Mouse (Mus musculus): ENCODE measurements at regions not wholly inside any gene's neighbourhood (a gene's known extent, or its start where the extent isn't known, plus 50 kb on each side); places are given as distances from the start of the nearest gene placed in this dataset.

DNA sequence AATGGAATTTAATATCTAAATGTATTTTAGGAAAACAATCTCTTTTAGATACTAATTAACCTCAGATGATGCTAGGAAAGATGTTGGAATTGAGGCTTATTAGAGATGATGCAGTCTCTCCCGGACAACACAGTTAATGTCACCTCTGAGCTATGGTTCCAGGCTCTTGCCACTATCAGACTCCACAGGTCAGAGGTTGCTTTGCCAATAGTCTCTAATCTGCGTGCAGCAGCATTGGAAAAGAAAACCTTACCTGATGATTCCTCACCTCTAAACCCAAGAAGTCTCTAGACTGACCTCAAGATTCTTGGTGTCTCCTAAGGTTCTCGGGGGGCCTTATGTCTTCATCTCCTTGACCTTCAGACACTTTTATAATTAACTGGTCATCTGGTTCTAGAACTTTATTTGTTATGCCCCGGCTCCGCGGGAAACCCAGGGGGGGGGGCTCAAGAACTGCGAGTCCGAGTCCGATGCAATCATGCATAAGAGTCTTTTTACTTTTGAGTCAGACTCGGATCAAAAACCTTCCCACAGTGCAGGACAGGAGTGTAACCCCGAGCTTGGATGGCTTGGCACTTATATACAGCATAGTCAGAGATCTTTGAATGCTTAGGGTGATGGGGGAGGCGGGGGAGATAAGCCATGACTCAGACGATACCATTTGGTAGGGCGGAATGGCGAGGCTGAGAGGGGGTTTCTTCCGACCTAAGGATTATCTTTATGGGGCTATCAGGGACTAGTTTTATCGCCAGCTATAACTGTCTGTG is 626.9 kb downstream of the Zfp706 start:
- in situ Hi-C loops (cut with MboI, MseI) = no loop called here

DNA sequence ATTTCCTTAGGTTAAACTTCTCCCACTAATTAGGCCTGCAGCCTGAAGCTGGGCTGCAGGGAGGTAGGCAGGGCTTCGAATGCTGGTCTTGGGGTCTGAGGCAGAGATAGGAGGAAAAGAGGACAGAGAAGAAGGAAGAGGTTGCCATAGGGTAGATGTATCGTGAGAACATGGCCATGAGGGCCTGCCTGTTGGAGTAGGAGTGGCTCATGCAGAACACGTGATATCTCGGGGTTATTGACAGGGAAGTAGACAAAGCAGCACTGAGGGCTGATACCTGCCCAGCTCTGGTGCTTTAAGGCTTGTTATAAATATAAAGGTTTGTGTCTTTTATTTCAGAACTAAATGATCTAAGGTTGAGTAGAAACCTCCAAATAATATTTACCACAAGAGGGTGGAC is 628.9 kb downstream of the Zfp706 start:
- in situ Hi-C loops (cut with MboI, MseI) = loop anchor here in 1 of 2 experiments (5.0 kb wide), 1 partner anchor 86 kb away; no protein-coding TSS in a partner anchor

DNA sequence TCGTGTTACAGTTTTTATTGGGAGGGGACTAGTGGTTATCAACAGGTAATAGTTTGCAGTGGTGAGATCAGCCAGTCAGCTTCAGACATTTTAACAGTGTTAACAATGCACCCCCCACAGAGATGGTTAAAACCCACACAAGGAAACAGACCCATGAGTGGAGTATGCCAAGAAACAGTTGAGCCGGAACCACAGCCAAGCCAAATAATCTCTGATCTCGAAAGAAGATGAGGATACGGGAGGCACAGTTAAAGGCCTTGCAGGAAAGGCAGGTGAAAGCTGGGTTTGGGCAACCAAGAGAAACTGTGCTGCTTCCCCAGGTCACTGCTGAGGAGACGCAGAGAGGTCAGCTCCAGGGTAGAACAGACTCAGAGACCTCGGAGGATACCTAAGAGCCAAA is 631.0 kb downstream of the Zfp706 start:
- in situ Hi-C loops (cut with MboI, MseI) = loop anchor here in 1 of 2 experiments (5.0 kb wide), 1 partner anchor 84 kb away; no protein-coding TSS in a partner anchor

DNA sequence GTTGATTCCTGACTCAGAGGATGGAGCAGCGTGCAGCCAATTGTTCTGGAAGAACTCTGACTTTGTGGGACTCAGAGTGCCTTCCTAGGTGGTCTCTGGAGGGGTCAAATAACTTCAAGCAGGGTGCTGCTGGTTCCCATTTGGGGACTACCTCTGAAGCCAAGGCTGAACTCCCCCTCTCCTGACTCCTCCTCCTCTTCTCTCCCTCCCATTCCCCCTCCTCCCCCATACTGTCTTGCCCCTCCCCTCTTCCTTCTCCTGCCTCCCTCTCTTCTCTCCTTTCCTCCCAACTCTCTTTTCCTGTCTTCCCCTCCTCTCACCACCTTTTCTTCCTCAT is 632.1 kb downstream of the Zfp706 start:
- in situ Hi-C loops (cut with MboI, MseI) = loop anchor here in 1 of 2 experiments (5.0 kb wide), 1 partner anchor 83 kb away; no protein-coding TSS in a partner anchor

DNA sequence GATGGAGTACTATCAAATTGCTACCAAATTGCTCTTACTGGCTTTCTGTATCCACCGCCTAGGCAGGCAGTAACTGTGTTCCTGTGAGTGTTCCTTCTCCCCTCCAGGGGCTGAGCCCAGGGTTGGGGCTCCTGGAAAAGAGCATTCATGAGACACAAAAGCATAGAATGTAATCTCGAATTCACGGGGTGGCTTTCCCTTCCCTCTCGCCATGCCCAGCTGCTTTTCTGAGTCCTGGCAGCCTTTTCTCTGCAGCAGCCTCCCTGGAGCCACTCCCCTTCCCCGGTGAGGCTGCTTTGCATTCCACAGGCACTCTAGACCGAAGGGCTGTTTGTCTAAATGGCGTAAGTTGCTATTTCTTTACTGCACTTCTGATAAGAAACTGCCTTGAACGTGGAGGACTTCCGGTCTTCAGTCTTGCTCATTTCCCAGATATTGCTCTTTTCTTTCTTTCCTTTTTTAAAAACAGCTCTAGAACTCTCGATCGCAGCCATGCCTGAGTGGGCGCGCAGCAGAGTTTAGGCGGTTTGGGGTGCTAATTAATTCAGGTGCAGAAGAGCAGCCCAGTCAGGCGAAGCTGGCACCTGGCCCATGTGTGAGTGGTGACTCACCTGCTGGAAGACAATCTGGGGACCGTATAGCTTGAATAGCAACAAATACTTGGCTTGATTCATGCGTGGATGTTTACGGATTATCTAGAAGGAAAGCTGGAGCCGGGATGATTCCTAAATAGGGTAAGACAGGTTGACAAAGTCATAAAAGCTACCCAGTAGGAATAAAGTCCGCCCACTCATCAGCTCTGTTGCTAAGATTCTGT is 632.6 kb downstream of the Zfp706 start:
- in situ Hi-C loops (cut with MboI, MseI) = loop anchor here in 1 of 2 experiments (5.0 kb wide), 1 partner anchor 83 kb away; no protein-coding TSS in a partner anchor

DNA sequence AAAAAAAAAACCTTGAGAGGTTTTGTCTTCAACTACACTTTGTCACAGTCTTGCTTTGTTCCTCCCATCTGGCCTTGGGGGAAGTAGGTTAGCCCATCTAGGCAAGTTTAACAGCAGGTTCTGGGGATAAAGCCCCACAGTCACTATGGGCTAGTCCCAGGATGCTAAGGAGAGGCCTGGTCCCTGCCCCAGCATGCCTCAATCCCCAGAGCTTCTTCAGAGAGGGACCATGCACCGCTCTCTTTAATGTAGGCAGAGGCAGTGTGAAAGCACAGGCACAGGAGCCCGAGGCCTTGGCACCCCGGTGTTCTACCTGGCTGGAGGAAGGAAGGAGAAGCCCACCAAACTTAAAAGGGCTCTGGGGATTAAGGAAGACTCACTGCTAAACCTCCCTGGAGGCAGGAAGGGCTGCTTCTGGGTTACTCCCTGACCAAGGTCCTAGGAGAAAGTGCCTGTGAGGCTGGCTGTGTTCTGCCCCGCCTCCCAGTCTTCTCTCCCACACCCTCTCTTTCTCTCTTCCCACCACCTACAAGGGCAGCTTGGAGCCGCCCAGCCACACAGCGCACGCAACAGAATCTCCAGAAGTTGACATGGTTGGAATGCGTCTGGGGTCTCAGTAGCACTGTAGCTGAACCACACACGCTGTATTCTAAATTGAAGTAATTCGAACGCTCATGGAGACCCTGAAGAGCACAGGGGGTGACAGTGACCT is 633.5 kb downstream of the Zfp706 start:
- in situ Hi-C loops (cut with MboI, MseI) = no loop called here

DNA sequence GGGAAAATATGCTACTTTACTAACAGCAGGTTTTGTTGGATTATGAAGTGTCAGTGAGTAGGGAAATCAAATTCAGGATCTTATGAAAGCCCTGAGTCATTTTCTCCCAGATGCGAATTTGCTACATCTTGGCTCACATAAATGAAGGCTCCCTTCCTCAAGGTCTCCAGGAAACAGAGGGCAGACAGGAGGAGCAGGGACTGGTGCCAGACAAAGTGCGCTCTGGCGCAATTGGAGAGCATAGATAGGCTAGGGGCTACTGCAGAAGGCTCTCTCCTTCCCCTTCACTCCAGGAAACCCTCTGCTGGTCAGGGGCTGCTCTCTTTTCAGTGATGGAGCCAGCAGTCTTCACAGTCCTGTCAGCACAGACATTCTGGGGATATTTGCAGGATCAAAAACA is 634.1 kb downstream of the Zfp706 start:
- in situ Hi-C loops (cut with MboI, MseI) = no loop called here

DNA sequence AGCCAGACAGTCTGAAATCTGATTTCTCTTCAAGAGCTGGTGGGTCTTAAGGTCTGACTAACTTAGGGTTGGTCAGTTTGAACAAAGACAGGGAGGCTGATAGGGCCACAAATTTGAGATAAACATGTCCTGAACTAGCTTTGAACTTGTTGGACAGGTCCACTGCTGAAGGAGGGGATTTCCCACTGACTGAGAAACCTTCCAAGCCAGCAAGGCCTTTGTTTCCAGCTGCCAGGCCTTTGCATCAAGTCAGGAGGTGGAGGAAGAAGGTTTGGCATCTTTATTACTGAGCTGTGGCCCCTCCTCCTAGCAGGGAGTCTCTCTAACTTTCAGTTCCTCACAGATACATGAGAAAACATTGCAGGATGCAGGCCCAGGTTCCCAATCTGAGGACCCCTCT is 636.2 kb downstream of the Zfp706 start:
- in situ Hi-C loops (cut with MboI, MseI) = no loop called here

DNA sequence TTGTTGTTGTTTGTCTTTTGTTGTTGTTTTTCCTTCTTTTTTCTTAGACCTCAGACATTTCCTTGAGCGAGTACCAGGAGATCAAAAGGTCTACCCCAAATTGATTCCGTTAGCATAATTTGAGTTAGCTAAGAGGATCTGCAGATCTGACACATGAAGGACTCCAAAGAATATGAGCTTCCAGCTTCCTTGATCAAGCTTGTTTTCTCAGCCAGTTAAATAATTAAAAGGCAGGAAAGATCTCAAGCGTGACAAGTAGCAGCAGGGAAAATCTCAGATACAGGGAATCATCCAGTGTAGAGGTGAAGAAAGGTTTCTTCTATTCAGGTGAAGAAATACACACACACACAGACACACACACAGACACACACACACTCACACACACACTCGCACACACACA is 636.7 kb downstream of the Zfp706 start:
- in situ Hi-C loops (cut with MboI, MseI) = no loop called here

DNA sequence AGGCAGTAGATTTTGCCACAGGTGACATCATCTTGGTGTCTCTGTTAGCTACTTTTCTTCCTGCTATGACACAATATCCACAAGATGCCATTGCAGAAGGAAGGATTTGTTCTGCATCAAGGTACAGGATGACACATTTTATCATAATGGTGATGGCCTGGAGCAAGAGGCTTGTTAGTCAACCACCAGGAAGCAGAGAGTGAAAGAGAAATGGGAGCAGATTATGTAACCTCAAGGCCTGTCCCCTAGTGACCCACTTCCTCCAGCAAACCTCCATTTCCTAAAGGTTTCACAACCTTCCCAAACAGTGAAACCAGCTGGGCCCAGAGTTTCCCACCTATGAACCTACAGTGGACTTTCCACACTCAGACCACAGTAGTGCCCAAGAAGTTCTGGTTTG is 640.3 kb downstream of the Zfp706 start:
- in situ Hi-C loops (cut with MboI, MseI) = no loop called here

DNA sequence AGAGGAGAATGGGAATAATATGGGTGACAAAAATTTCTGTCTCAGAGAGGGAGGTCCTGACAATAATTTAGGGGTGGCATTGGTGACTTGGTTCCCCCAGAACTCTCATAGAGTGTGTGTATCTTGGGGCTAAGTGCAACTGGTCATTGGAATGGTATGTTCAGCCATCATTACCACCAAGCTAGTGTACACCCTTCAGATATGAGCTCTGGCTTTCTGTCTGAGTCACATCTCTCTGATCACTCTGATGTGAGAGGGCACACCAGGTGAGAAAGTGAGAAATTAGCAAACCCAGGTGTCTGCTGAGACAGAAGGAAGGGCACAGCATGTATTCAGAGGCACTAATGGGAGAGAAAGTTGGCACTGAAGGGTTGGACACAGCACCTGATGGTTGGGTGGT is 642.8 kb downstream of the Zfp706 start:
- in situ Hi-C loops (cut with MboI, MseI) = no loop called here

DNA sequence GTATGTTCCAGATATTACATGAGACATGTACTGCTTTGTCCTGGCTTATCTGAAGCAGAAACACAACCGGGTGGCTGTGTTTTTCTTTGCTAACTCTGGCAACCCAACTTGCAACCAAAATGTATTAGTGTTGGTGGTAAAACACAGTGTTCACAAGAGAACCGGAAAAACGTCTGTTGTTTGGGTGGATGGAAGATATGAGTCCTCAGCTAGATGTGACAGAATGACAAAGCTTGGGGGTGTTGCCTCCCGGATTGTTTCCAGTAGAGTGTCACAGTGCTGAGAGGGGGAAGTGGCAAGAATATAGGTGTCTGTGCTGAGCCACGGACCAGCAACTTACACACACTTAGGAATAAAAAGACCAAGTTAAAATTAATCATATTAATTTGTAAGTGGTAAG is 643.5 kb downstream of the Zfp706 start:
- in situ Hi-C loops (cut with MboI, MseI) = no loop called here

DNA sequence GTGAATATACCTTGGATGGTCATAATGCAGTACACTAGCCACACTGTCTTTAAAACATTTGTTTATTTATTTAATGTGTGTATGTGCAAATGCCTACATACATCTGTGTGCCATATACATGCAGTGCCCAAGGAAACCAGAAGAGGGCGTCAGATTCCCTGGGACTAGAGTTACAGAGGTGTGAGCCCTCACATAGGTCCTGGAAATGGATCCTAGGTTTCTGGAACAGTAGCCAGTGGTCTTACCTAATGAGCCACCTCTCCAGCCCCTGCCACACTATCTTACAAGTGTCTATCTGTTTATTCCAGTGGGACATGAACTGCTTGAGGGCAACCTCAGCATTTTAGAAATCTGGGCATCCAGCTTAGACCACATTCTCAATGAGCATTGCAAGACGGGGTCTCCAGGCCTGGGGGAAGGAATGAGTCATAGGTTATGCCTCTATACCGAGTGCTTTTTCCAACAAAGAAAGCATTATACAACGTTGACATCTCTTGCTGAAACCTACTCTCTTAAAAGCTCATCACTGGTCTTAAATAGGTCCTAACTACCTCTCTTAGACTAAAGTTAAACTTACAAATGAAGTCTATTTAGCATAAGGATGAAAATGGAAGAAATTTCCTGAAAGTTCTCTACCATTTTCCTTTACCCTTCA is 644.5 kb downstream of the Zfp706 start:
- in situ Hi-C loops (cut with MboI, MseI) = no loop called here

DNA sequence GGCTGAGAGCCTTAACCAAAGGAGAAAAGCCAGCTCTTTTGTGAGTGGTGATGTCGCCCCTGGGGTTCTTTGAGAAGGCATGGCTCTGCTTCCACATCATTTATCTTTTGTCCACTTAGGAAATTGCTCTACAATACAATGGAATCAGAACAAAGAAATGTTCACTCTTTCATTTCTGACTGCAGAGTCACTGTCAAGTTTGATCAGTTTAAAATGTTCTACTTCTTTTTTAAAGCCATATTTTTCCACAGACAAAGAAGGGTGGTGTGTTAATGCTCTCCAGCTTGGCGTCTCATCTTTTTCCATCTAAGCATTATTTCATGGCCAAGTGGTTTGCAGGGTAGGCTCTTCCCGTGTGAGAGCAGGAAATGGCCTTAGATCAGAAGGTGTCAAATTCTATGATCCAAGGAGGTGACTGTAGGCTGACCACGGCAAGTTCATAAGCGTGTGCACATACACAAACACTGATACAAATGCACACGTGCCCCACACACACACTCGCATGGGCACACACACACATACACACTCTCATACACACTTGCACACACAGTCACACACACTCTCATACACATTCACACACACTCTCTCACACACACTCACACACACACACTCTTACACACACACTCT is 645.9 kb downstream of the Zfp706 start:
- in situ Hi-C loops (cut with MboI, MseI) = no loop called here

DNA sequence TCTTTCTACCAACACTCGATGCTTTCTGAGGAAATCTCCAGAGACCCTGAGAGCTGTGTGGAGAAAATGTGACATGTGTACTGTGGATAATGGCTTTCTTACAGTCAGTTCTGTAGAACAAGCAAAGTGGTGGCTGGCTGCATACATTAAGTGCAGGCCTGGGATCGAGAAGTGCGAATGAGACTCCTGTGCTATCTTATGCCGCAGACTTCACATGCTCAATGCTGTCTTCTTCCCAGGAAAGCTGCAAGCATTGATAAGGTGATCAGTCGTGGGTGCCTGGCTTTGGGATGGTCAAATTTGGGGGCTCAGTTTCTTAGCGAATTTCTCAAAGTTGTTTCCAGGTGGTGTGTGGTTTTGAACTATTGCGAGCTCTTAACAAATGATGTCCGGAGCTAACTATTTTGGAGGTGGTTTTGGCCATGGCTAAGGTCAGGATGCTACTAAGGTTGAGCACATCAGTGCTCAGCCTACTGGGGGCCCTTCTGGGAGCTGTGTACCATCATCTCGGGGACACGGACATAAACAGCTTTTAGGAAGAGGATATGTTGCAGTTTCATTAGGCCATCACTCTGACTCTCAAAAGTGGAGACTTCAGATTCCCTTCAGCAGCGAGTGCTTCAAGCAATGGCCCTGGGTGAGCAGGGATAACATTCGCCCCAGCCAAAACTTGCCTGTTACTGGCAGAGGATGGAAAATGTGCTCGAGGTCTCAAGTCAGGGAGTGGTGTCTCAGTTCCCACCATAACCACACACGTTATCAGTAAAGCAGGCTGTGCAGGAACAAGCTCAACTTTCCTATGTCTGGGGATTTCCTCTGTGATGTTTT is 646.7 kb downstream of the Zfp706 start:
- in situ Hi-C loops (cut with MboI, MseI) = no loop called here

DNA sequence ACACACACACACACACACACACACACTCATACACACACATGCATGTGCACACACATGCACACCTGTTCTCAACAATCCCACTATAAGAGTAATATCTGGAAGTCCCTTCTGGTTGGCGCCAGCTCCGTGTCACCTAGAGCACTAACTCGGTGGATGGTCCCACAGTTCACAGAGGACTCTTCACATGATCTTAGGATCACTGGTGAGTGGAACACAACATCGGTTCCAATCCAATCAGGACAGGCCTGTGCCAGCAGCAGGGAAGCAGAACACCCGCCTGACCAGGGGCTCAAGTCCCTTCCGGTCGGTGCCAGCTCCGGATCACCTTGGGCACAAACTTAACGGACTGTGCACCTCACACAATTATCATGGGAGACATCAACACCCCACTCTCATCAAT is 651.7 kb downstream of the Zfp706 start:
- in situ Hi-C loops (cut with MboI, MseI) = no loop called here

DNA sequence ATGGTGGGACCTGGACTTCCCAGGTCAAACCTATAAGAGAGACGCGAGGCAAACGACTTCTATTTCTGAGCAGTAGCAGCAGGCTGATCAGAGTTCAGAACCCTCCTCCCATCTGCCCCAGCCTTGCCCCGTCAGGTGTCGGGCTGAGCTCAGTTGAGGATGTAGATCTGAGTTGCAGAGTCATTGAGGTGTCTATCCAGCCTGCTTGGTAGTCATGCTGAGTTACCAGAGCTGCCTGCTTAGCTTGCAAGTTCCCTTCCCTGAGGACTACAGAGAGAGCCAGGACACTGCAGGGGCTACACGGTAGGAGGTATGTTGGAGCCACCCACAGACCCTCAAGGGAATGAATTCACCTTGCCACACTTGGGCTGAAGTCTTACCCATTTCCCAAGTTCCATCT is 653.0 kb downstream of the Zfp706 start:
- in situ Hi-C loops (cut with MboI, MseI) = no loop called here

DNA sequence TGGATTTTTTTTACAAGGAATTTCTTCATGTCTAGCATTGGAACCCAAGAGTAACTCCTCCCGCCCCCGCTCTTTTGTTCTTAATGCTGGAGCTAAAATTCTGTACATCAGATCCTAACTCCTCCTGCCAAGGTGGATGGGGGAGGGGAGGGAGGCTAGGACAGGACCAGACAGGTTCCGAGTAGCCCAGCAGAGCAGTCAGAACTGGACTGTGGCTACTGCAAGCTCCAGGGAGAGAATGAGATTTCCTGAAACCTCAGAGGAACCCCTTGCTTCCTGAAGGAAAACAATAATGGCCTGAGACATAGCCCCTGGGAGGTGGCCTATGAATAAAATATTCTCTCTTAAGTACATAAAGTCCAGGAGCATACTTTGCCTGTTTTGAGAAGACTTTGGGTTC is 653.8 kb downstream of the Zfp706 start:
- in situ Hi-C loops (cut with MboI, MseI) = no loop called here

DNA sequence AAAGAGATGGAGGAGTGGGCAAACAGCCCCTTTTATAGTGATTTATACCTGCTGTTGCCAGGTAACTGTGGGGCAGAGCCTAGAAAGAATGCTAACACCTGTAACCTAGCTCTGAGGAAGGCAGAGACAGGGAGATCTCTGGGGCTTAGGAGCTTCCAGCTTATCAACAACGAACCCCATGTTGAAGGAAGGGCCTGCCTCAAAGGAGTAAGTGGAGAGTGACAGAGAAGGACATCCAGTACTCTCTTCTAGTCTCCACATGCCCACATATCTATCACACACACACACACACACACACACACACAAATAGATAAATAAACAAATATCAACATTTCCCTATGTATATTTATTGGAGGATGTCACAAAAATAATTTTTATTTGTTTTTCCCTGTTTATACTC is 654.6 kb downstream of the Zfp706 start:
- in situ Hi-C loops (cut with MboI, MseI) = no loop called here

DNA sequence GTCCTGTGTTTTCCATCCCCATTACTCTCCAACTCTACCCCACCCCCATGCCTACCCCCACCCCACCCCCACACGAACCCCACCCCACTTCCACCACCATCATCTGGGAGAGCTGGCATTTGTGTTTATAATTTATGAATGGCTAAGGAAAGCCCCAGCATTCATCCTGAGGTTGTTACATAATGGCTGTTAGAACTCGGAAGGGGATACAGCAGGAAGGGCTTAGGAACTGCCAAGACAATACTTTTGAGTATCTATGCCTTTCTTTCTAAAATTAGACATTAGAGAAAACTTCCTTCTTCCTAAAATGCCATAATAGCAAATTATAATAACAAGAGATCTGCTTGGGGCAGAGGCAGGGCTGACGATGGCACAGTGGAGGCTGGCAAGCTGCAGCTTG is 655.9 kb downstream of the Zfp706 start:
- in situ Hi-C loops (cut with MboI, MseI) = no loop called here
